Mouse (Mus musculus): Measurements from ENCODE around the gene Pik3ca. TPM values are rescaled to one million over a fixed set of nuclear protein-coding genes. Genes with fewer than 3 reads are reported as not detected.

Pik3ca gene
- polyA plus RNA-seq, 1 experiment from 2014 or later: 6.6 TPM

DNA sequence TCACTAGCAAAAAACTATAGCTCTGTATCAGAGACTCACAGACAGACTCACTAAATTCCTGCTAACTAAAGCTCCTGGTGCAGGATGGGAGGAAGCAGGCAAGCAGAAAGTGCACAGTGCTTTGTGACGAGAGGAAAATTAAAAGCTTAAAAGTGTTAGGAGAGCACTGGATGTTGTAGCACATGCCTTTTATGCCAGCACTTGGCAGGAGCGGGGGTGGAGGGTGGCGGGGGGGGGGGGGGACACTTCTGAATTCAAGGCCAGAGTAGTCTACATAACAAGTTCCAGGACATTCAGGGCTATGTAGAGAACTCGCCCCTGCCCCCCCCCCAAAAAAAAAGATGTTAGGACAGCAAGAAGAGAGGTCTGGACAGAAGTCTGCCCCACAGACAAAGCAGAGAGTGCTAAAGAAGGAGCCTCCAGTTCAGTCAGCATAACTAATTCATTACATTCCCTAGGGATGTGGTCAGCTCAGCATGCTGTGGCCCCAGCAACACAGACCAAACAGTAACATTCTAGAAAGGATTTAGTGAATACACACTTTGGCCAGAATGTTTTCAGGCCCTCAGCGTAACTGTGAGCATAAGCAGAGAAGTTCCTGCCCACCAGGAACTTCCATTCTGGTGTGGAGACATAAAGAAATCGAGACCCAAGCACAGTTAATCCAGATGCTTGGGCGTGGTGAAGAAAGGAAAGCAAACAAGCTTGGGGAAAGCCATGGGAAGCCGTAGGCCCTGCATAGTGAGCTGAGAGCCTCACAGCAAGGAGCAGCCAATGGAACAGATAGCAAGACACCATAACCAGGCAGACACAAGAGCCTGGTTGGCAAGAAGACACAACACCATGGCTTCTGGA lies 98.6 kb downstream of the Pik3ca start:
- no peaks in the 10 kb centered on the region for H3K27me3 ChIP-seq (ENCODE audit: low read depth, poor library complexity, severe bottlenecking)
- H3K36me3 ChIP-seq: no peaks in the 10 kb centered on the region
- H3K27ac ChIP-seq (replicated peaks): peak overlapping the region; percentile 76
- WGBS: 44% methylated on average over 8 of the region's 8 CpGs
- H3K9me3 ChIP-seq (replicated peaks): no peaks in the 10 kb centered on the region
- peaks cover 25% of the 10 kb centered on the region for H3K4me1 ChIP-seq
- DNase-seq (ENCODE audit: low spot score): peak; percentile 38
- no peak overlapping the region for H3K4me3 ChIP-seq

DNA sequence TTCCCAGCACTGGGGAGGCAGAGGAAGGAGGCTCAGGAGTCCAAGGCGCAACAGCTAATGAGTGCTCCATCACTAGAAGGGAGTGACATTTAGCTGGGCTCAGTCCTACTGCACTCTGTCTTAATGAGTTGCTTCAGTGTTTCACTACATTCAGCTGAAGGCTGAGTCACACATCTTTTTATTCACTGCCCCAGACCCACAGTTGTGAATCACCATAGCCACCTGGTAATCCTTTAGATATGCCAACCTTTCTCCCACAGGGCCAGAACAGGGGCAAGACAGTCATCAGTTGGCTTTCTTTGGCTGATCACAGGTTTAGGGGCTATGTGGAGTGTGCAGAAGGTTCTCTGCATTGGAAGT lies 99.2 kb downstream of the Pik3ca start:
- peak overlapping the region; percentile 76 for H3K27ac ChIP-seq (replicated peaks)
- H3K36me3 ChIP-seq: no peaks in the 10 kb centered on the region
- H3K27me3 ChIP-seq (ENCODE audit: low read depth, poor library complexity, severe bottlenecking): no peaks in the 10 kb centered on the region
- DNase-seq (ENCODE audit: low spot score): no peak
- H3K4me1 ChIP-seq: peaks cover 25% of the 10 kb centered on the region
- WGBS: 82% methylated on average over 1 of the region's 1 CpGs
- no peak overlapping the region for H3K4me3 ChIP-seq
- no peaks in the 10 kb centered on the region for H3K9me3 ChIP-seq (replicated peaks)

- Histone ChIP-seq H3K27ac (replicated peaks) (no peak overlapping the region), H3K27me3 (ENCODE audit: low read depth, poor library complexity, severe bottlenecking) (no peaks in the 10 kb centered on the region), H3K4me1 (peaks cover 16% of the 10 kb centered on the region), H3K4me3 (no peak overlapping the region), H3K9me3 (replicated peaks) (no peaks in the 10 kb centered on the region), H3K36me3 (no peaks in the 10 kb centered on the region)
- DNase-seq (ENCODE audit: low spot score): no peak
- 84% methylated on average over 2 of the region's 2 CpGs for WGBS
Measured at GRCm38 (mm10) chr3:32500346-32500745, 102.9 kb downstream of the Pik3ca start.

DNA sequence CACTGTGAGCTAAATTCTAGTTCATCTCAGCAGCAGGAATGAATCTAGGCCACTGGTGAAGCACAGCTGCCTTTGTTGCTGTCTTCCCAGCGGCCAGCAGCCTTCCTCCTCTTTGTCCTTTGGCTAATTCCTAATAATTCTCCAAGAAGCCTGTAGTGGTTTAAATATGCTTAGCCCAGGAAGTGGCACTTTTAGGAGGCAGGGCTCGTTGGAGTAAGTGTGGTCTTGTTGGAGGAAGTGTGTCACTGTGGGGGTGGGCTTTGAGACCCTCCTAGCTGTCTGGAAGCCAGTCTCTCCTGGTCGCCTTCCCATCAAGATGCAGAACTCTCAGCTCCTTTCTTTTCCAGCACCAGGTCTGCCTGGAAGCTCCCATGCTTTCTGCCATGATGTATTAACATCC lies 108.4 kb downstream of the Pik3ca start:
- DNase-seq (ENCODE audit: low spot score): no peak
- H3K9me3 ChIP-seq (replicated peaks): no peaks in the 10 kb centered on the region
- H3K27me3 ChIP-seq (ENCODE audit: low read depth, poor library complexity, severe bottlenecking): no peaks in the 10 kb centered on the region
- no peaks in the 10 kb centered on the region for H3K36me3 ChIP-seq
- 70% methylated on average over 3 of the region's 3 CpGs for WGBS
- no peak overlapping the region for H3K4me3 ChIP-seq
- H3K27ac ChIP-seq (replicated peaks): no peak overlapping the region
- H3K4me1 ChIP-seq: peaks cover 29% of the 10 kb centered on the region

- WGBS: 65% methylated on average over 11 of the region's 11 CpGs
- Histone ChIP-seq H3K27ac (replicated peaks) (0 out of 2 replicates have a peak overlapping the region, but pooled peaks have one; percentile 17), H3K27me3 (ENCODE audit: low read depth, poor library complexity, severe bottlenecking) (no peaks in the 10 kb centered on the region), H3K4me1 (peaks cover 35% of the 10 kb centered on the region), H3K9me3 (replicated peaks) (no peaks in the 10 kb centered on the region), H3K36me3 (no peaks in the 10 kb centered on the region), H3K4me3 (no peak overlapping the region)
- DNase-seq (ENCODE audit: low spot score): no peak
Measured at GRCm38 (mm10) chr3:32506366-32507225, 109.1 kb downstream of the Pik3ca start.

GRCm38 (mm10) chr3:32508666-32509324 lies 111.3 kb downstream of the Pik3ca start:
- 0 out of 2 replicates have a peak, but pooled peaks cover 6% of the 10 kb centered on the region for H3K36me3 ChIP-seq
- H3K27ac ChIP-seq (replicated peaks): 0 out of 2 replicates have a peak overlapping the region, but pooled peaks have one; percentile 17
- WGBS: 2% methylated on average over 17 of the region's 17 CpGs
- peak; percentile 78 for DNase-seq (ENCODE audit: low spot score)
- no peaks in the 10 kb centered on the region for H3K9me3 ChIP-seq (replicated peaks)
- peaks cover 48% of the 10 kb centered on the region for H3K4me1 ChIP-seq
- H3K4me3 ChIP-seq: peak overlapping the region; percentile 42
- no peaks in the 10 kb centered on the region for H3K27me3 ChIP-seq (ENCODE audit: low read depth, poor library complexity, severe bottlenecking)

- peak within 1 kb of the TSS; percentile 97 for H3K27ac ChIP-seq (replicated peaks)
- H3K9me3 ChIP-seq (replicated peaks): no peaks in the 10 kb centered on the region
- peaks cover 48% of the 10 kb centered on the region for H3K4me1 ChIP-seq
- WGBS: 7% methylated on average over 24 of the region's 24 CpGs
- H3K36me3 ChIP-seq: peaks cover 11% of the 10 kb centered on the region
- DNase-seq (ENCODE audit: low spot score): no peak
- no peaks in the 10 kb centered on the region for H3K27me3 ChIP-seq (ENCODE audit: low read depth, poor library complexity, severe bottlenecking)
- H3K4me3 ChIP-seq: peak within 1 kb of the TSS; percentile 94
Measured at GRCm38 (mm10) chr3:32509496-32510374, 112.3 kb downstream of the Pik3ca start, which contains the start of gene Zfp639. Gene Zfp639 (plus strand): TSS chr3:32510259.

GRCm38 (mm10) chr3:32510375-32511190 lies 113.1 kb downstream of the Pik3ca start:
- H3K27ac ChIP-seq (replicated peaks): peak overlapping the region; percentile 97
- H3K36me3 ChIP-seq: peaks cover 19% of the 10 kb centered on the region
- DNase-seq (ENCODE audit: low spot score): peak; percentile 99
- peak overlapping the region; percentile 94 for H3K4me3 ChIP-seq
- WGBS: under 1% methylated on average over 69 of the region's 69 CpGs
- H3K27me3 ChIP-seq (ENCODE audit: low read depth, poor library complexity, severe bottlenecking): no peaks in the 10 kb centered on the region
- no peaks in the 10 kb centered on the region for H3K9me3 ChIP-seq (replicated peaks)
- peaks cover 48% of the 10 kb centered on the region for H3K4me1 ChIP-seq

- Histone ChIP-seq H3K27me3 (ENCODE audit: low read depth, poor library complexity, severe bottlenecking) (no peaks in the 10 kb centered on the region), H3K4me1 (peaks cover 45% of the 10 kb centered on the region), H3K36me3 (peaks cover 25% of the 10 kb centered on the region), H3K9me3 (replicated peaks) (no peaks in the 10 kb centered on the region), H3K4me3 (peak overlapping the region; percentile 94), H3K27ac (replicated peaks) (peak overlapping the region; percentile 97)
- DNase-seq (ENCODE audit: low spot score): no peak
- 15% methylated on average over 13 of the region's 13 CpGs for WGBS
Measured at GRCm38 (mm10) chr3:32511191-32511550, 113.7 kb downstream of the Pik3ca start.

- Histone ChIP-seq H3K36me3 (peaks cover 41% of the 10 kb centered on the region), H3K9me3 (replicated peaks) (no peaks in the 10 kb centered on the region), H3K27me3 (ENCODE audit: low read depth, poor library complexity, severe bottlenecking) (no peaks in the 10 kb centered on the region), H3K4me1 (peaks cover 39% of the 10 kb centered on the region), H3K27ac (replicated peaks) (no peak overlapping the region), H3K4me3 (no peak overlapping the region)
- 94% methylated on average over 7 of the region's 7 CpGs for WGBS
- no peak for DNase-seq (ENCODE audit: low spot score)
Measured at GRCm38 (mm10) chr3:32512686-32513284, 115.3 kb downstream of the Pik3ca start.

DNA sequence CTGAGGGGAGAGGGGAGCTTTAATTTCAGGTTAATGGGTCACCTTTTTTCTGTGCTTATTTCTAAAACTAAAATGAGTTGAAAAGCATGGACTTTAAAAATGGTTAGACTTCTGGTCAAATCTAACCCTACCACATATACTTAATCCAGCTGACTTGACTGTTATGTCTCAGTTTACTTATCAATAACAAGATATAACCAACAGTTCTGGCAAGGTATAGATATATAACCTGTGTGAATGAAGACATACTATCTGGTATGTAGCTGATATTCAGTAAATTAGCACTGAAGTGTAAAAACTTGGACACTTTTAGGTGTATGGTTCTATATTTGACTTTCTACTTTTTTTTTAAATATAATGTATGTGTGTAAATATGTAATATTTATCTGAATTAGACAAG lies 116.1 kb downstream of the Pik3ca start:
- no peaks in the 10 kb centered on the region for H3K9me3 ChIP-seq (replicated peaks)

More for the DNA sequence above, 116.1 kb downstream of the Pik3ca start:
- Histone ChIP-seq H3K36me3 (peaks cover 48% of the 10 kb centered on the region), H3K27ac (replicated peaks) (no peak overlapping the region), H3K4me1 (peaks cover 37% of the 10 kb centered on the region), H3K27me3 (ENCODE audit: low read depth, poor library complexity, severe bottlenecking) (no peaks in the 10 kb centered on the region), H3K4me3 (no peak overlapping the region)
- no peak for DNase-seq (ENCODE audit: low spot score)

All from midbrain, embryonic 10.5 days (tissue).